Mouse (Mus musculus) liver, embryonic 16.5 days (tissue): Measurements from ENCODE around the gene Cltrn. TPM values are rescaled to one million over a fixed set of nuclear protein-coding genes. Genes with fewer than 3 reads are reported as not detected.

ENCODE experiments used
- ATAC-seq: fragments of 200-750 bp; cut with Nextera tagmentation; 2 replicates; pipeline ENCODE4 v1.8.0; 2017; ENCODE audit warnings: low read depth, mild to moderate bottlenecking, moderate number of reproducible peaks, moderate library complexity
- H3K27ac ChIP-seq: fragments of 300-500 bp; sonication (generic); 2 replicates; pipeline ENCODE4 v1.5.1; 2014; ENCODE audit warnings: mild to moderate bottlenecking, low read length
- H3K27me3 ChIP-seq: fragments of 300-500 bp; sonication (generic); 2 replicates; pipeline ENCODE4 v1.6.1; 2014; ENCODE audit warnings: low read depth, low read length, mixed read lengths; ENCODE audit not compliant: control insufficient read depth, insufficient read depth
- H3K36me3 ChIP-seq: fragments of 300-500 bp; sonication (generic); 2 replicates; pipeline ENCODE4 v1.6.1; 2014; ENCODE audit warnings: mild to moderate bottlenecking; ENCODE audit not compliant: control insufficient read depth, insufficient read depth
- H3K4me1 ChIP-seq: fragments of 300-500 bp; sonication (generic); 2 replicates; pipeline ENCODE4 v1.6.1; 2014; ENCODE audit warnings: low read depth, low read length, mixed read lengths; ENCODE audit not compliant: control insufficient read depth
- H3K4me2 ChIP-seq: fragments of 300-500 bp; sonication (generic); 2 replicates; pipeline ENCODE4 v1.6.1; 2014; ENCODE audit warnings: low read depth, low read length, mixed read lengths
- H3K4me3 ChIP-seq: fragments of 300-500 bp; sonication (generic); 2 replicates; pipeline ENCODE4 v1.5.1; 2014; ENCODE audit warnings: low read depth, mild to moderate bottlenecking, low read length
- H3K9ac ChIP-seq: fragments of 300-500 bp; sonication (generic); 2 replicates; pipeline ENCODE4 v1.6.1; 2014; ENCODE audit warnings: low read depth, low read length
- H3K9me3 ChIP-seq: fragments of 300-500 bp; sonication (generic); replicated peaks from 2 replicates; pipeline ENCODE4 v1.6.1; 2016; ENCODE audit warnings: low read length; ENCODE audit not compliant: control insufficient read depth
- WGBS: fragments of 180-500 bp; shearing (Covaris S2); extraction: QIAGEN DNeasy Blood & Tissue Kit; methylation state at CpG from one replicate; pipeline ENCODE4 v1.1.7; 2014; ENCODE audit not compliant: insufficient replicate concordance; 5-methylcytosine and 5-hydroxymethylcytosine counted together
- polyA plus RNA-seq: library from polyadenylated mRNA; unstranded; fragments of >200 nt; fragmentation: Nextera tagmentation; extraction: Ambion mirVana; gene quantifications from 2 replicates; pipeline ENCODE4 v1.2.1, GENCODE M21; 2015

Gene Cltrn
- polyA plus RNA-seq, 1 experiment from 2014 or later: 1.3 TPM

DNA sequence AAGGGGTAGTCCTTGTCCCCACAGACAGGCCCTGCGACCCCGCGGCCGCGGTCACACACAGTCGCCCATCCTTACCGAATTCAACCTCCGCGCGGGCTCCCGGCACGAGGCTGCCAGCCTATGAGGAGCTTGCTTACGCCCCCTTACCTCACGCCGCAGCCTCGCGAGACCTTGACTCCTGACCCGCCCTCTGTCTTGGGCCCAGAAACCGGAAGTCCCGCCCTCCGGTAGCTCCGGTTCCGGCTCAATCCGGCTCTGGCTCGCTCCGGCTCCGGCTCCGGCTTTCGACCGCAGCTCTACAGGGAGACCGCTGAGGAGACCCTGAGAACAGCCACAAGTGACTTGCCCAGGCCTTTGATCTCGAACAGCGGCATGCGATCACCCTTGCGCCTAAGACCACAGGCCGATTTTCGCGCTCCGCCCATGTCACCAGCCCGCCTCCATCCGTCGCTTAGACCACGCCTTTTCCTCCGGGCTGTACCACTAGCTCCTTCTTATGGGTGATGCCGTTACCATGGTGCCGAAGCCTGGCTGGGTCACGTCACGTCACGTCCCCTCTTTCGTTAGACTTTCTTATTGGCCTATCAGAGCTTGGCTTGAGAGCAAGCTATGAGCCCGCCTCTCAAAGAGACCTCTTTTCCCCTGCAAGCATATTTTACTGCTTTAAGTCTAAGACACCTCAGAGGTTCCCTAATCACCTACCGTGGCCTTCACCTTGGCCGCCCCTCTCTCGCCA, 12.4 kb upstream of the Cltrn start, which contains the start of gene Siah1b:
Gene Siah1b (minus strand): TSS at position 454 of the 736 bp plus-strand sequence.
- ATAC-seq: peak; percentile 96
- H3K4me2 ChIP-seq: peak within 1 kb of the TSS; percentile 77
- no peaks in the 10 kb centered on the region for H3K27me3 ChIP-seq
- no peaks in the 10 kb centered on the region for H3K9me3 ChIP-seq
- no peaks in the 10 kb centered on the region; the same call in none of the 2 replicates for H3K4me1 ChIP-seq
- H3K4me3 ChIP-seq: peak within 1 kb of the TSS; percentile 80
- H3K9ac ChIP-seq: peak within 1 kb of the TSS; percentile 80
- 31% methylated on average over 53 of the region's 54 CpGs for WGBS
- peaks cover 2% of the 10 kb centered on the region; the same call in 1 of the 2 replicates for H3K36me3 ChIP-seq
- peak within 1 kb of the TSS; percentile 86 for H3K27ac ChIP-seq

DNA sequence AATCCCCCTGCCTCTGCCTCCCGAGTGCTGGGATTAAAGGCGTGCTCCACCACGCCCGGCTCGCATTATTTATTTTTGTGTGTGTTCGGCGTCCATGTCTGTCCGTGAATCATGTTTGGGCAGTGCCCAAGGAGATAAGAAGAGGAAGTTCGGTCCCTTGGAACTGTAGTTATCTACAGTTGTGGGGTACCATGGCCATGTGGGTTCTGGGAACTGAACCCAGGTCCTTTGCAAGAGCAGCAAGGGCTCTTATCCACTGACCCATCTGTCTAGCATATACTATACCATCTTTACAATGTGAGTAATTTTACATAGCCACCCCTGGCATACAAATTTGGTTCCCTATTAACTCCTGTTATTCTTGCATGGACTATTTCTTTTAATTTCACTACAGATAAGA, 6.6 kb upstream of the Cltrn start:
- Histone ChIP-seq H3K27ac (no peak overlapping the region), H3K4me3 (no peak overlapping the region), H3K36me3 (no peaks in the 10 kb centered on the region), H3K4me2 (no peak overlapping the region), H3K4me1 (peaks cover 4% of the 10 kb centered on the region), H3K9ac (no peak overlapping the region), H3K27me3 (no peaks in the 10 kb centered on the region), H3K9me3 (no peaks in the 10 kb centered on the region)
- WGBS: 52% methylated on average over 9 of the region's 9 CpGs
- ATAC-seq: peak; percentile 74

DNA sequence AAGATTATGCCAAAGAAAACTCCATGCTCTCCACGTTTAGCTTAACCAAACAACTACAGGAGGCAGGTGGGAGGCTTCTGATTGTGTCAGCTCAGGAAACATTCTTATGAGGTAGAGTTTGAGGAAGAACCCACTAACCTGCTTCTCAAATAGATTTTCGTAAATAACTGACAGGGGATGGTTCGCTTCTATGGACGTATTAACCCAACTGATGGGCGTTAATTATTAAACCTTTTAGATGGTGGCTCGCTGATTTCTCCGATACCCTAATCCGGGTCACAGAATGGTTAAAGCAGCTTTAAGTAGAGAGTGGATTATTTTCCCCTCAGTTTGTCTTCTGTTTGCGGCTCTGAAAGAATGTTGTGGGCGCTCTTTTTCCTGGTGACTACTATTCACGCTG, 1.3 kb downstream of the Cltrn start:
- Histone ChIP-seq H3K9ac (no peak overlapping the region), H3K9me3 (no peaks in the 10 kb centered on the region), H3K27ac (no peak overlapping the region), H3K4me3 (no peak overlapping the region), H3K36me3 (no peaks in the 10 kb centered on the region), H3K27me3 (no peaks in the 10 kb centered on the region; the same call in 1 of the 2 replicates), H3K4me1 (peaks cover 11% of the 10 kb centered on the region; the same call in 1 of the 2 replicates), H3K4me2 (no peak overlapping the region)
- 68% methylated on average over 11 of the region's 11 CpGs for WGBS
- no peak for ATAC-seq

DNA sequence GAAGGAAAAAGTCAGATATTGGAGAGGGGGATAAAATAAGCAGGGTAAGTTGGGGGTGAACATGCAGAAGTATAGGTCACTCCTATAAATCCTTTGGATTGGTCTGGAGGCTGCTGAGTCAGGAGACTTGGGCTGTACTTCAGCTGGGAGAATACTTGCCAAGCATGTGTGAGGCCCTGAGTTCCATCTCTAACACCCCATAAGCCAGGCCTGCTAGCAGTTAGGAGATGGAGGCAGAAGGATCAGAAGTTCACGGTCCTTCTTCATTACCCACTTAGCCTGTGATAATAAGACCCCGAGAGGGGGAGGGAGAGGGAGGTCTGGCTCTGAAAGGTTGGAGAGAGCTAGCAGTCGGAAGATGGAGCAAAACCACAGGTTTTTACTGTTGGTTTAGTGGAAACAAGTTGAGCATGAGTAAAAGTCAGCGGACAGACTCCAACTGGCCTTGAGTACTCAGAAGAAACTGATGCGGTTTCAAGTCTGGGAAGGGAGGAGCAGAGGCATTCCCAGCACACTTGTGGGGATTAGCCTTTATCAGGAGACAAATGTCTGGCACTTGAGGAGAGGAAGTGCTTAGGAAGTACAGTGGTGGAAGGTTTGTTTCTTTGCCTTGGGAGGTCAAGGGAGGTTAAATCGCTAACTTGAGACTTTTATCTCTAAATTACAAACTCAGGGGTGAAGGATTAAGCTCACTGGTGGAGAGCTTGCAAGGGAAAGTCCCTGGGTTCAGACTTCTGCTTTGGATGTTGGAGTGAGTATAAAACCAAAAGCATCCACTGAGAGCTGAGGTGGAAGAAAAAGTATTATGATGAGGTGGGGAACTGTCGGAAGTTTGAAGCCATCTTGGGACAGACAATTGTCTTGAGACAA, 3.9 kb downstream of the Cltrn start:
- 46% methylated on average over 7 of the region's 7 CpGs for WGBS
- H3K27me3 ChIP-seq: no peaks in the 10 kb centered on the region; the same call in 1 of the 2 replicates
- no peak overlapping the region for H3K4me2 ChIP-seq

DNA sequence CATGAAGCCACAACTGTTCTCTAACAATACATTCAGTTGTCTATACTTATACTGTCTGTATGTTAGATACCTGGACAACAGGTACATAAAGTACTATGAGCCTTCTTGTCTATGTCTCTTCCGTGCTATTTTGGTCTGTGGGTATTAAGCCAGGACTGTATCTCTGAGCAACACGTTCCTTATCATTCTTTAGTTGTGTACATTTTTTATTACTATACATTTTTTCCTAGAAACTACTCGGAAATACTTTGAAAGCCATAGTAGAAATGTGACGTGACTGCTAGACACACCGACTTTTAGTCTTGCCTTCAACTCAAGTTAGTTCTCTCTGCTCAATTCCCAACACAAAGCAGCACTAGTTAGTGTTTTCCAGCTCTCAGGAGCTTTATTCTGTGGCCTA, 4.8 kb downstream of the Cltrn start:
- Histone ChIP-seq H3K4me1 (peaks cover 7% of the 10 kb centered on the region; the same call in 1 of the 2 replicates), H3K9ac (no peak overlapping the region), H3K9me3 (no peaks in the 10 kb centered on the region), H3K27me3 (no peaks in the 10 kb centered on the region; the same call in 1 of the 2 replicates), H3K4me3 (no peak overlapping the region), H3K36me3 (no peaks in the 10 kb centered on the region), H3K27ac (no peak overlapping the region), H3K4me2 (no peak overlapping the region)
- ATAC-seq: peak; percentile 58
- whole genome bisulfite sequencing: 29% methylated on average over 5 of the region's 5 CpGs

More for the DNA sequence above, 3.9 kb downstream of the Cltrn start:
- peaks cover 7% of the 10 kb centered on the region; the same call in 1 of the 2 replicates for H3K4me1 ChIP-seq
- no peak for ATAC-seq
- H3K4me3 ChIP-seq: no peak overlapping the region
- no peak overlapping the region for H3K27ac ChIP-seq
- no peaks in the 10 kb centered on the region for H3K36me3 ChIP-seq
- no peaks in the 10 kb centered on the region for H3K9me3 ChIP-seq
- no peak overlapping the region for H3K9ac ChIP-seq

DNA sequence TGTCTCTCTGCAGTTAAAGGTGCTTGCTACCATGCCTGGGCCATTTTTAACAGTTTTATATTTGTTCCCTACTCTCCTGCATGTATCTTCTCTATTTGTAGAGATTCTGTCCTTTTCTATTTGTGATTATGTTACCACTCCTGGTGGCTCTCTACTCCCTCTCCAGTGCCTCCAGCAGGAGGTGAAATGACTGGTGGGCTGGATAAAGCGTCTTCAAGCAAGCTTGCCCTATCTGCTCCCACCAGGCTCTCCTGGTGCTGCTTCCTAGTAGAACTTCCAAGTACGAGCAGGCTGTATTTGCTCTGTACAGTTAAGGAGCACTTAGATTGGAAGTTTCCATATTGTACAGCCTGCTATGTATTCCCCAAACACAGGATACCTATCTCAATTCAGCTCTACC, 7.2 kb downstream of the Cltrn start:
- Histone ChIP-seq H3K9me3 (no peaks in the 10 kb centered on the region), H3K4me1 (peaks cover 7% of the 10 kb centered on the region; the same call in 1 of the 2 replicates), H3K27ac (no peak overlapping the region), H3K9ac (no peak overlapping the region), H3K4me3 (no peak overlapping the region), H3K4me2 (no peak overlapping the region), H3K27me3 (no peaks in the 10 kb centered on the region; the same call in 1 of the 2 replicates), H3K36me3 (no peaks in the 10 kb centered on the region)
- peak; percentile 58; the same call in 1 of the 2 replicates for ATAC-seq
- WGBS: 33% methylated on average over 2 of the region's 2 CpGs

DNA sequence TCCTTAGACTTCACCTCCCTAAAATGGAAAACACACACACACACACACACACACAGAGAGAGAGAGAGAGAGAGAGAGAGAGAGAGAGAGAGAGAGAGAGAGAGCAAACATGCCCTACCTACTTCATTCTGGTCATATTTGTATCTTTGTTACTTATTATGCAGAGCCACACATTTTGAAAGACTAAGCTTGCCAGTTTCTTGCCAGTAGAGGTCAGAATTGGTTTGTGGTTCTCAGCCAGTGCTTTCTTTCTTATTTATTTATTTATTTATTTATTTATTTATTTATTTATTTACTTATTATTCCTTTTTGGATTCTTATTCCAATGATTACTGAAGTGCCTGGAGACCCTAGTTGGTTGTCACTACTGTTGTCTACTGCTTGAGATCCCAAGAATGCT, 12.9 kb downstream of the Cltrn start:
- no peak overlapping the region for H3K9ac ChIP-seq
- no peaks in the 10 kb centered on the region for H3K36me3 ChIP-seq
- no peaks in the 10 kb centered on the region for H3K4me1 ChIP-seq
- no peak overlapping the region for H3K4me2 ChIP-seq
- ATAC-seq: no peak
- no peak overlapping the region for H3K4me3 ChIP-seq
- no peak overlapping the region for H3K27ac ChIP-seq
- no peaks in the 10 kb centered on the region for H3K27me3 ChIP-seq
- H3K9me3 ChIP-seq: no peaks in the 10 kb centered on the region

DNA sequence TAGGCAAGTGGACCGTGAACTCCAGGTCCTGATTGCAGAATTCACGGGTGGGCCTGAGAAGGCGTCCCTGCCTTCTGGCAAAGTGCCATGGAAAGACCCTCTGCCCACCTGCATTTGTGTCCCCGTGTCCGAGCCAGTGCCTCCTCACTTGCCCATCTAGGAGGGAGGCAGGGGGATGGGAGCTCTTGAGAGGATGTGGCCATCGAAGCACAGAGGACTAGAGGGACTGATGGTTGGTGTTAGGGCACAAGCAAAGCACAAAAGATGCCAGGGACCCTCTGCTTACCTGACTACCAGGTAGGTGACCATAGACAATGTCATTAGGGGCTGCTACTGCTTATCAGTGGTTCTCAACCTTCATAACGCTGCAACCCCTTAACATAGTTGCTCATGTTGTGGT, 13.6 kb downstream of the Cltrn start:
- 59% methylated on average over 7 of the region's 7 CpGs for WGBS
- no peak for ATAC-seq
- no peak overlapping the region for H3K4me3 ChIP-seq

DNA sequence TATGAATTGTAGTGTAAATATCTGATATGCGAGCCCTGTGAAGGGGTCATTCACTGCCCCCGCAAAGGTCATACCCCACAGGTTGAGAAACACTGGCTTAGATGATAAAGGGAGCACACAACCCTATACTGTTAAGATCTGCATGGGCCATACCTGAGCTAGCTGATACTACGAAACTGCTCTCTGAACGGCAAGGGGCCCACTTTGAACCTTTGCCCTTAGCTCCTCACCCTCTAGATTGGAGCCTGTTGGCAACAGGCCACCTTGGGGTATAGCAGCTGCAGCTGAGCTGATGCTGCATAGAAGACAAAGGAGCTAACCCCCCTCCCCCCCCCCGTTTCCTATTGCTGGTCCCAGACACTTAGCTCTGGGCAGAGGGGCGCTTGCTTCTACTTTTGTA, 14.0 kb downstream of the Cltrn start:
- no peak overlapping the region for H3K4me3 ChIP-seq
- H3K4me2 ChIP-seq: no peak overlapping the region
- H3K9ac ChIP-seq: no peak overlapping the region
- H3K36me3 ChIP-seq: no peaks in the 10 kb centered on the region
- H3K27me3 ChIP-seq: no peaks in the 10 kb centered on the region
- no peak for ATAC-seq
- no peak overlapping the region for H3K27ac ChIP-seq
- 56% methylated on average over 6 of the region's 6 CpGs for WGBS
- H3K9me3 ChIP-seq: no peaks in the 10 kb centered on the region
- H3K4me1 ChIP-seq: no peaks in the 10 kb centered on the region

More for the DNA sequence above, 13.6 kb downstream of the Cltrn start:
- Histone ChIP-seq H3K4me2 (no peak overlapping the region), H3K4me1 (no peaks in the 10 kb centered on the region), H3K36me3 (no peaks in the 10 kb centered on the region), H3K9me3 (no peaks in the 10 kb centered on the region), H3K27ac (no peak overlapping the region), H3K9ac (no peak overlapping the region), H3K27me3 (no peaks in the 10 kb centered on the region)
